Mouse (Mus musculus) ovary, adult 10 weeks (tissue): ENCODE measurements around the gene Mmp20. TPM values are rescaled to one million over a fixed set of nuclear protein-coding genes. Genes with fewer than 3 reads are reported as not detected.

Experiments
- polyA plus RNA-seq: library from polyadenylated mRNA; stranded (reverse); fragments of 350-450 nt; fragmentation: Illumina TruSeq; extraction: RNeasy Lipid Tissue Mini Kit (QIAGEN cat#74804); gene quantifications from one replicate; pipeline ENCODE4 v1.2.3, GENCODE M21; 2014

Gene Mmp20
- not detected for polyA plus RNA-seq

DNA sequence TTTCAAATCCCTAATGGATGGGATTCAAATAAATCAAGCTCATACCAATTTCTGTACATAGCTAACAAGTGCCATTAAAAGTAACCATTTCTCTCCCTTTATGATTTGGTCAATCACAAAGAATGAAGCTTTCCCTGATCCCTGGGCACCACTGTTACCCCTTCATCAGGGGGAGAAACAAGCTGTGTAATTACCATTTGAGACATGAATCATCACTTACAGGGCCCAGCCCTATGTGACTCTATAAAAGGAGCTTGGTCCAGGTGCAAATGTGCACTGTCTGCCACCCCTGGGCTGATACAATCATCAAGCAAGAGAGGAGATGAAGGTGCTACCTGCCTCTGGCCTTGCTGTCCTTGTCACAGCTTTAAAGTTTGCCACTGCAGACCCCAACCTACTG, at the start of gene Mmp20:
Mmp20 (plus strand) TSS at position 301 of the 400 bp plus-strand sequence.

DNA sequence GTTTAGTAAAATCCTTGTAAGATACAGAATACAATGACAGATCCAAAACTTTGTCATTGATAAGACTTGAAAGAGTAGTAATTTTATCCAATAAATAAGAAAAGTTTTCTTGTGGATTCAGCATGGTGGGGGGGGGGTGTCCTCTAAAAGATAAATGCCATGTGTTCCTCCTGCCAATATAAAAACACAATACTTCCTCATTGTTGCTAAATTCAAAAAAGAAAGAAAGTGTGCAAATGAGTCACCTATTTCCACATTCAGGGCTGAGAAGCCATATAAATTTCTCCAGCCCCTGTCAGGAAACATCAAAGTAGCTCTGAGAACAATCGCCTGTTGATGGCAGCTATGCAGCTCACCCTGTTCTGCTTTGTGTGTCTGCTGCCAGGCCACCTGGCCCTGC, 63.8 kb downstream of the Mmp20 start, which contains the start of gene Mmp7:
Mmp7 (plus strand) TSS at position 301 of the 400 bp plus-strand sequence.

Other genes with a start within 250 kb of the Mmp20 start
- gene Mmp1b, start 240.2 kb upstream of the Mmp20 start, polyA plus RNA-seq = not detected
- gene Mmp3, start 182.4 kb upstream of the Mmp20 start, polyA plus RNA-seq = 3.8 TPM
- not detected for gene Mmp10, start 125.9 kb upstream of the Mmp20 start, polyA plus RNA-seq
- 3.1 TPM for gene Mmp8, start 69.8 kb upstream of the Mmp20 start, polyA plus RNA-seq
- gene Mmp27, start 56.8 kb upstream of the Mmp20 start, polyA plus RNA-seq = 1.5 TPM
- not detected for gene Mmp7, start 63.9 kb downstream of the Mmp20 start, polyA plus RNA-seq
- gene Tmem123, start 135.8 kb downstream of the Mmp20 start, polyA plus RNA-seq = 508 TPM
- gene Birc2, start 208.8 kb downstream of the Mmp20 start, polyA plus RNA-seq = 124 TPM
- gene Birc3, start 245.0 kb downstream of the Mmp20 start, polyA plus RNA-seq = 33.0 TPM